Mouse (Mus musculus) cerebellum, adult 9-11 months (tissue): ENCODE measurements at regions not wholly inside any gene's neighbourhood (a gene's known extent, or its start where the extent isn't known, plus 50 kb on each side); places are given as distances from the start of the nearest gene placed in this dataset.

Experiments used
- DNase-seq: peaks from one replicate; pipeline ENCODE4 v3.0.0; 2022

DNA sequence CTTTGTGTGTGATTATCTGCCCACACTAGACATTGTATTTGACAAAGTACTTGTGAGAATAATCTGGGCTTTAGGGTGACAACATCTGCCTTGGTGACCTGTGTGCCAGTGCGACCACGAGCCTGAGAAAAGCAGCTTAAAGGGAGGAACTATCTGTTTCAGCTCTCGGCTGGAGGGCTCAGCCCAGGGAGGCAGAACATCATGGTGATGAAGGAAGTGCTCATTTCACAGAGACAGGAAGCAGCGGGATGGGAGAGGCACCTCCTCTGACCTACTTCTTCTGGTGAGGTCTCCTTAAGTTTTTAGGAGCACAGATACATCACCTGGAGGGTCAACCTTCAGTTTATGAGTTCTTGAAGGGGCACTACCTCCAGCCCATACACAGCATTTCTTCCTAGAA, 89.8 kb downstream of the Kif26a start:
- DNase-seq, result no peak

DNA sequence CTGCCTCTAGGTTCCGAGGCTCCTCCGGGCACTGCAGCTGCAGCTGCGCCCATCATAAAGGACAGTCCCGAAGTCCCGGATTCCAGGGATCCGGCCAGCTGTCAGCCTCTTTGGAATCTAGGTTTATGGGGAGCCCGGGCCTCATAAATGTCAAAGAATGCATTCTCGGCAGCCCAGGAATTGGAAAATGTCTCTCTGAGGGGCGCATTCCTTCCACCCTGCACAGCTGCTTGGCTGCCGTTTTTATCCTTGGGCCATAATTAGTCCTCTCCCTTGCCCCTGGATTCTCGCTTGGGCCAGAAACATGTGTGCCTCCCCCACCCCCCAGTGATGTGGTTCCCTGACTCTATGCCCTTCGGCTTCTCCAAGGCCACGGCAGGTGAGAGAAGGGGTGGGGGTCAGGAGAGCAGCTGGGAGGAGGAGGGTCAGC, 91.1 kb downstream of the Kif26a start:
- no peak for DNase-seq

DNA sequence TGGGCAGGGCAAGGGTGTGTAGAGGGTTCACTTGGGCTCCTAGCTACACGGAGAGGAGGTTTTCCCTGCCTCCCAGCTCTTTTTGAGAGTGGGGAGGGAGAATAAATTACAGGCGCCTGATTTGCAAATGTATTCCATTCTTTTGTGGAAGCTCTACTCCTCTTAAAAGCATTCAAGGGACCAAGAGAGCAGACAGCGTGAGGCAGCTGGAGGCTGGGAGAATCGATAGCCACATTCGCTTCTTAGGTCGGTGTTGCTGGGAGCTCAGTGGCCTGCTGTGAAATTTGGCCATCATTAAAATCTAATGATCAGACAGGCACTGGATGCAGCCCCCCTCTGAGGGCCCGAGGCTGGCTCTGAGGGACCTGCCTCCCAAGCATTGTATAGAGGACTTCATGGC, 92.8 kb downstream of the Kif26a start:
- no peak for DNase-seq

DNA sequence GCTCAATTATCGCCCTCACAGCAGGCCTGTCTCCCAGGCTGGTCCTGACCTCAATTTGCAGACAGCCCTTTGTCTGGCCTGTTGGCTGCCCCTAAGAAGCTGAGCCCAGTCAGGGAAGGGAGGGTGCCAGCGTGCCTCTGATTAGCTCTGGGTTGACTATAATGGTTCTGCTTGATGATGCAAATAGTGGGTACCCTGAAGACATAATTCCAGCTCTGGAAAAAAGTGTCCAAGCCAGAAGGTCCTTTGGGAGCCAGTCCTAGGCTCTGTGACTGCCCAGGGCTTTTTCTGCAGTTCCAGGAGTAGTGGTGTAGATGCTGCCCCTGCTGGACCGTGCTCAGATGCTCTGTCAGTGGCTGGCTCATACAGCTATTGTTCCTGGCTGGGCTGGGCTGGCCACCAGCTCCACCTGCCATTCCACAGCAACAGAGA, 95.7 kb downstream of the Kif26a start:
- DNase-seq, result no peak

DNA sequence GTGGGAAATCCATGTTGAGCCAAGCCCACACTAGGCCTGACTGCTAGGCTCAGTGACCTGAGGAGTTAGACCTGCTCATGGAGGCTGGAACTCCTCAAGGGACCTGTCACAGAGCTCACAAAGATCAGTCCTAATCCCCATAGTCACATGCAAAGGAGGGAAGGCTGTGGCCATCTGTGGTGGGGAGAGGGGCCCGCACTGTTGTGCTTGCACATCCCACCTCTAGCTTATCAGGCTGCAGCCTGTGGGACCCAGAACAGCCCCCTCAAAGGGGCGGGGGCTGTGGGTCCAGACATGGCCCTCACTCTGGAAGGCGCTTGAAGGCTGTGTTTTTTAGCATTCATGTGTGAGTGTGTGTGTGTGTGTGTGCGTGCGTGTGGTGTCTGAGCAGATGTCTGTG, 97.2 kb downstream of the Kif26a start:
- DNase-seq, result no peak

DNA sequence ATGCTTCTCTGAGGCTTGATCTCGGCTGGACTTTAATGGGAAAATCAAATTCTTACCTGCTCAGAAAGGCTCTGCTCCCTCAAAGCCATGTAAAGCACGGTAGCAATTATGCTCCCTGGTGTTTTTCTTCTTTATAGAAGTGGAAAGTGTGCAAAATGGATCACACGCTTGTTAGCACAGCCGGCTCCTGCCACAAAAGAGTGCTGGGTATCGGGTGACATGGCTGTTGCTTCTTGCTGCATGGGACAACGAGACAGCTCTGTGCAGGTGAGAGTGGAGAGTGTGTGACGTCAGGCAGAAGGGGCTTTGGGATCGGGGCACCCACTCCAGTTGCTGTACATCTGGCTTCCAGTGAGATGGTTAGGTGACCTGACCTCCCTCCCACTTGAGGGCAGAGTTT, 104.9 kb downstream of the Kif26a start:
- DNase-seq, result no peak

DNA sequence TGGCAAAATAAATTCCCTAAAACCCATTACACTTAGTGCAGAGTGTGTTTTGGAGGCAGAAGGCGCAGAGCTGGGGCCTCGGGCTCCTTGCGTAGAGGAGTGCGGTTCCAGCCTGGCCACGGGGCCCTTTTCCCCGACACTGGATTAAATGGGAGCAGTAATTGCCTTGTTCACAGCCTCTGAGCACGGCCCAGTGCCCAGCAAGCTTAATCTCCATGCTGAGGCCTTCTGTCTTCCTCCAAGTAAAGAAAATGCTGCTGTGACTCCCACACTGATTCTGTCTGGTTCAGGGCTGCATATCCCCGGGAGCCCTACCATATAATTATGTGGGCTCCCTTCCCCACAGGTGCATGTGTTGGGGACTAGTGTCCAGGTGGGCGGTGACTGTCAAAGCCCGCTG, 107.5 kb downstream of the Kif26a start:
- no peak for DNase-seq

DNA sequence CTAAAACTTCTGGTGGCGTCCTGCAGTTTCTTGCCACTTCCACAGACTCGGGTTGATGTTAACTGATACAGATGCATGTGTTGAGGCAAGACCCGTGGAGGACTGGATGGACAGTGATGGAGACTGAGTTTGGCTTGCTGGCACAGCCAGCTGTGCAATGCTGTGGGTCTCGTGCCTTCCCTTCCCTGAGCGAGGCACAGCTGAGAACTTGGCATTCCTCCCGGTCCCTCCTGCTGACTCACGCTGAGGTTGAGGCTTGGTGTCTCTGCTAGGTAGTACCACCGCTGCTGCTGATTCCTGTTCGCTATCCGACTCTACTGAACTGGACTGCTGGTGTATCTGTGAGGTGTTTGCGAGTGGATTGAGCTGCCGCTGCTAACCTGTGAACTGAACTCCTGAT, 109.2 kb downstream of the Kif26a start:
- DNase-seq, result no peak

DNA sequence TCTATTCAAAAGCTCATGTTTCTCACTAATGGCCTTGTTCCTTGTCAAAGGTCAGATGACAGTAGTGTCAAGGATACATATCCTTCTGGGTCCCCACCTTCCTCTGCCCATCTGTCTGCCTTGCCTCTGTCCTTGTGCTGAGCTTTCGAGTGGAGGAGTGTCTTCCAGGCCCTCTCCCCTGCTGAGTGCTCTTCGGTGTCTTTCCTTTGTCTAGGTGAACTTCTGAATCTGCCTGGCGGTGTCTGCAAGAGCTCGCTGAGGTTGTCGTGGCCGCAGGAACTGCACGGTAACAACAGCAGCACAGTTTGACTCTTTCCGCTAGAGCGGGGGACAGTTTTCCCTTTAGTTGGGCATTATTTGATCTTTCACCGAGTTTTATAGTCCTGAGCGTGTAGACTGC, 111.7 kb downstream of the Kif26a start:
- DNase-seq, result no peak

DNA sequence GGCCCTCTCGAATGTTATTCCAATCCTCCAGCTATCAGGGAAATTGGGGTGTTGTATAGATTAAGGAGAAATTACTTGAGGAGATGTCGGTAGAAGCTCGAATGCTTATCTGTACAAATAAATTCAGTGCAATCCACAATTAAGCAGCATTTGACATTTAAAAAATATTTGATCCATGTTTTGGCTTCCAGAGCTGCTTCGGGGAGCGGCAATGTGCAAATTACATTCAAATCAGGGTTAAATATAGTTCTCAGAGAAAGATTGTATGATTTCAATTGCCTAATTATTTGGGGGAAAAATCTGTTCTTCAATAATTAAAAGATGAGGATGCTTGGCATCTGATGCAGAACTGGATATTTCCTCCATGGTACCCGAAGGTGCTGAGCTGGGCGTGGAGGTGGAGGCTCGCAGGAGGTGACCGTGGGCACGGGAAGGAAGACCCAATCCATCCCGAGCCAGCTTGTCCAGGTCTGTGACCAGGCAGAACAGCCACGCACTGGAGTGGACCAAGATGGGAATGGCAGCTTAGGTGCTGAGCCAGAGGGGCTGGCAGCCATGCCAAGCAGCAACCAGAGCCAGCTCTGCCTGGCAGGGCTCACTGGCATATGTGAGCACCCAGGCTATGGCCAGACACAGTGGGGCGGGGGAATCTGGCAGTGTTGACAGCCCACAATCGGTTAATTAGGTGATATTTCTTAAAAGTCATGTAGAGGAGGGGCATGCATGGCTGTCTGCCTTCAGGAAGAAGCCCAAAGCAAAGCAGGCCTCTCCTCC, 117.5 kb downstream of the Kif26a start:
- DNase-seq, result peak; percentile 89

DNA sequence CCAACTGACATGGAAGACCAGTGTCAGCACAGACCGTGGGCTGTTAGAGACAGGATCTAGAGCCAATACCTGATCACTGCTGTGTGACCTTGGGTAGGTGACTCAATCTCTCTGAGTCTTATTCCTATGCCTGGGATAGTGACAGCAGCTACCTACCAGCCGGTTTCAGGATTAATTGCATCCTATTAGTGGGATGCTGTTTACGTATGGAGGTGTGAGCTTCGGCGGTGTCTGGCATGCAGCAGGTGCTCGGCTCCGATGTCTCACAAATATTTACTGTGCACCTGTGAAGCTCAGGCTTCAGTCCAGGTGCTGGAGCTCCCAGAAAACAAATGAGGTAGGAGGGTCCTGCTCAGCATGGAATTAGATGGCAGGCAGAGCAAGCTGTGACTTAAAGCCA, 118.2 kb downstream of the Kif26a start:
- no peak for DNase-seq

DNA sequence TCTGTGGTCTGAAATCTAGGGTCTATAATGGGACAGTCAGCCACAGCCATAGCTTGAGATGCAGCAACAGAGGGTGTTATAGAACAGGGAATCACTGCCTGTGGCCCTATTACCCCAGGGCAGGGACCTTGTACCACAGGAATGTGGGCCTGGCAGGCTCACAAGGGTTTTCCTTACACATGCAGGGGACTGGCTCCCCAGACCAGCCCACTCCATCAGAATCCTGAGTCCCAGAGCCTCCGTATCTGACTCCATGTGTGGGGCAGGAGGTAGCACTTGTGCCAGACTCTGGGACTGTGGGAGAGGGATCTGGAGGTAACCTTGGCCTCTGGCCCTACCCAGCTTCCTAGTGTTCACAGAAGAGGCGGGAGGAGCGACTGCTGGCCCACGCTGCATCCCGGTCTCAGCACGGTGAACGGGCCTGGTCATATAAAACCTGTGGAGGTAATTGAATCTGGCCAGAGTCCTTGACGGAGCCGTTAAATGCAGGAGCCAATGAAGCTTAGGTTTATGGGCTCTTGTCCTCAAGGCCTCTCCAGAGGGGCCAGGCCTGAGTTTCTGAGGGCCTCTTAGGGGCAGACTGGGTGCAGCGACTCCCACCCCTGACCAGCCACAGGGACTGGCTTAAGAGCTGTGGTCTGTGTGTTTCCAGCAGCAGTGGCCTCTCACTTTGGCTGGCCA, 119.4 kb downstream of the Kif26a start:
- DNase-seq, result no peak

DNA sequence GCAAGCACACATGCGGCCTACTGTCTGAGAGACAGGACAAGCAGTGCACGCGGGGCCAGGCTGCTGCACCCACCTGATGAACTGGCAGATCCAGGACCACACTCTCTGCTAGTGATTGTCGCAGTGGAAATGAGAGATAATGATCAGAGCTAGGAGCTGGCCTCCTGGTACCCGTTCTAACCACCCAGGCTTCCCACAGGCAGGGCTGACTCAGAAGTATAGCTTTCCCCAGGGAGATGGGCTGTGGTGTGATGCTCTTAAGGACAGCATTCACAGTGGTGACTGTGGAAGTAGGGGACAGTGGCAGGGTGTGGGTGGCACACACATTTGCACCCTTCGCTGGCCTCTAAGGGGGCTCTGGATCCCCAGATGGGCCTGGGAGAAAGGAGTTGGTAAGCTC, 128.0 kb downstream of the Kif26a start:
- no peak for DNase-seq

DNA sequence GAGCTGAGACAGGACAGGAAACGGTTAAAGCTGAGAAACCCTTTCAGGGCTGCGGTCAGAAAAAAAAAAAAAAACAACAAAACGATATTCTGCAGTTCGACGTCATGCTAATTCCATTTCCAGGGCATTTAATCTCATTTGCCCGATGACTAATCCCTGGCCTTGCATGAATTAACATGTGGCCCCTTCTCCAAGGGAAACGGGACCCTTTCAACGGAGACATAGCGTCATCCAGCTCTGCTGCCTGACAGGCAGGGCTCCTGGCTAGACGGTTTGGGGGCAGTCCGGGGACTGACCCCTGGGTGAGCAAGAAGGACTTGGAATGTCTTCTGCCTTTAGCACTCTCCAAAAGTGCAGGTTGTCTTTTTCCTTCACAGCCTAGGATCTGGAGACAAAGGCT, 128.7 kb downstream of the Kif26a start:
- no peak for DNase-seq

DNA sequence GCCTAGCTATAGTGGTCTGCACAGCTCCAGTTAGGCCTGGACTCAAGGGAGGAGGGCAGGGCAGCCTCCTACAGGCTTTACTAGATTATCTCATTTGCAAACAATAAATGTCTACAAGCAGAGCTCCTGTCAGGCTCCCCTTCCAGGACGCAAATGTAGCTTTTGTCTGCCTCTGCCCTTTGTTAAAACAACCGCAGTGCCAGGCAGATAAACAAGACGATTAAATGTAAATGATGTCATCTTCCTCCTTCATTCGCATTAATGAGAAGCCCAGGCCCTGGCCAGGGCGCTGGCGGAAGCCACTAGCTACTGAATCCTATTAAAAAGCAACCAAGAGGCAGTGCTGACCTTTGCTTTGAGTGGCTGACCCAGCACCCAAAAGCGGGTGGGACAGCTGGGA, 130.6 kb downstream of the Kif26a start:
- DNase-seq, result no peak

DNA sequence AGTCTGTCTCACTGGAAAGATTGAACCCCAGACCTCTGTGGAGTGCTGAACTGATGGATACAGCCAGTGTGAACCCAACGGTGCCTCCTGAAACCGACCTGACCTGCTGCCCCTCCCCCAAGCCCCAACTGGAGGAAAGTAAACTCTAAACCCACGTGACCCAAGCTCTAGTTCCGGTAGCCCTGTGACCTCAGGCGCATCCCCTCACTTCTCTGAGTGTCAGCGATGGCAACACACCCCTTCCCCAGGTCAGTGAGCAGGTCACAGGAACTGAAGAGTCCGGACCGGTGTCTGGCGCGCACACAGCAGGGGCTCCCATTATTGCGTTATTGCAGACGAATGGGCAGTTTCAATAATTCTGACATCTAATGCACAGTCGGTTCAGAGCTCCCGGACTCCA, 131.5 kb downstream of the Kif26a start:
- no peak for DNase-seq

DNA sequence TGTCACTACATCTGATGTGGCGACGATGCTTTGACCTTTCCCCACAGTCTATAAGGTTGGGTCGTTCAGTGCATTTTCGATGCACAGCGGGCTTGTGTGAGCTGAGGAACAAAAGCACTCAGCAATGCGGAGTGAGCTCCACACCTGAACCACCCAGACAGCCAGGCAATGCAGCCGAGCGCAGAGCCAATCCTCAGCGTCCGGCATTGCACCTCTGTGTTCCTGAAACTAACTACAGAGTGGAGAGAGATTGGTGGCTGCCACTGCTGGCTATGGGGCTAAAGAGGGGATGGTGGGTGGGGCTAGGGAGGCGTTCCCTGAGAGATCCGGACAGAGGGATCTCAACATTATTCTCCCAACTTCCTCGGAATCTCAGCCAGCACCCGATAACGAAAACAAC, 139.1 kb downstream of the Kif26a start:
- no peak for DNase-seq

DNA sequence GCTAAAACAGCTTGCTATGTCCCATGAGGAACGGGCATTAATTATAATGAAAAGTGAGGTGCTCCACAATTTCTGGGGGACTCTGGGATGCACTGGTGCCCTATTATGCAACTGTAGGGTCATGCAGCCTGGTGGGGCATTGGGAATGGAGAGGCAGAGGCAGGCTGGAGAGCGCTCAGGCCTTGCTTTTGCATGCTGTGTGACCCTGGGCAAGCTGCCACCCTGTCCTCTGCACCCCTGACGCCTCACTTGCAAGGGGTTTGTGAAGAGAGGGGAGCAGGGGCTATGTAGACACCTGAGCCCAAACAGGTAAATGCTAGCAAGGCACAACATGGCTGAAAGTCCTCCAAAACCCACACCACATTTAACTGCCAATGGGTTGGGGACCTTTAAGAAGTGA, 142.8 kb downstream of the Kif26a start:
- no peak for DNase-seq

DNA sequence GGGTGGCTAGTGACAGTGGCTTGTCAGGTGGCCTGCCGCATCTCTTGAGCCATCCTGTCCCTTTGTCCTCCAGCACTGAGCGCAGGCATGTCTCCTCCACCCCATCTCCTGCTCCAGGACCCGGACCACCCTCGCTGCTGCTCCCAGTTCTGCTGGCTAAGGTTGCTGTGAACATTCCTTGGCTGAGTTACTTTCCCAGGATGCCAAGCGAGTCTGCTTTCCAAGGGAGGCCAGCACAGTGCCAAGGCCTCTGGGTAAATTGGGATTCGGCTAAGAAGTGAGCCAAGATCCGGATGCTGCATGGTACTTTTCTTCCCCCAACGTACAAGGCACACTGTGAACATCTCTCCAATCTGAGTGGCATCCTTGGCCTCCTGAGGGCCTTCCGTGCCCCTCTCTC, 144.3 kb downstream of the Kif26a start:
- DNase-seq, result peak; percentile 29

DNA sequence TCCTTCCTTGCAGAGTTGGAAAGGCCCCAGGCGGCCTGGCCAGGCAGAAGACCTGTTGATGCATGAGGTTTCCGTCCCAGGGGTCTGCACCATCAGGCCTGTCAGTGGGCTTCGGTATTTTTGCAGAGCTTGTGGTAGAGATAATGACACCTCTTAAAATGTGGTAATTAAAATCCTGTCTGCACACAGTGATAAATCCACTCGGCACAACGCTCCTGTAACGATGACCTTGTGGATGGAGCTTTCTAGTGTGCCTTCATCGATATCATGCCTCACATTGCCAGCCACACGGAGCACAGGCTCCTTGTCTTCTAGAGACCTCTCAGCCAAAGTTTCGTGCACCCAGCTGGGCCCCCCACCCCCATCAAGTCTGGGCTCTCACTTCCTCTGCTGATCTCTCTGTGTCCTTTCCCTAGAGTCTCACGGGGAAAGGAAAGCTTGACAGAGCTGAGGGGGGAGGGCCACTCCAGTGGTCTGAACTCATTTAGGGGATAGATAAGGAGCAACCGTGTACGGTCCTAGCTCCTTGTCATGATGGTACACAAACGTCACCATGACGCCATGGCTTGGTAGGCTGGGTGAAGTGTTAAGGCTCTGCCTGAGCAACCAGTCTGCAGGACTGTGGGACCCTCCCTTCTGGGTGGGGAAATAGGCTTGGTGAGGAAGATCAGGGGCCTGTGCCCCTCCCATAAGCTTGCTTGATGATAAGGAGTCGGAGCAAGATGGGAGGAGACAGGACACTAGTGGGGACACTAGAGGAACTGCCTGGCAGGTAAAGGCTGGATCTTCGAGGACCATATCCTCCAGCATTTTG, 145.9 kb downstream of the Kif26a start:
- no peak for DNase-seq

DNA sequence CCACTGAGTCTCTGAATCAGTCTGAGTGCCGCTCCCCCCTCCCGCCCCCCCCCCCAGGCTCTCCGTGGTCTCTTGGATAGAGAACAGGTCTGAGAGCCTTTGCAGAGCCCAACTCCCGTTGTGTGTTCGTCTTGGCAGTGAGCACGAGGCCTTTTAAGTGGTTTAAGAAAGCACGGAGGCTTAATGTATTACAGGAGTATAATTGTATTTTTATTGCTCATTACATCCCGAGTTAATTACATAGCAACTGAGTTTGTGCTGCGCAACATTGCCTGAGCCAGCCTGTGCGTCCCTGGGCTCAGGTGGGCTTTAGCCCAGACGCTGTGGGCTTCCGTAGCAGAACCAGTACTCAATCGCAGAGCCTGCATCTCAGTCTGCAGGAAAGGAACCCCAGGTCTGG, 147.1 kb downstream of the Kif26a start:
- no peak for DNase-seq

DNA sequence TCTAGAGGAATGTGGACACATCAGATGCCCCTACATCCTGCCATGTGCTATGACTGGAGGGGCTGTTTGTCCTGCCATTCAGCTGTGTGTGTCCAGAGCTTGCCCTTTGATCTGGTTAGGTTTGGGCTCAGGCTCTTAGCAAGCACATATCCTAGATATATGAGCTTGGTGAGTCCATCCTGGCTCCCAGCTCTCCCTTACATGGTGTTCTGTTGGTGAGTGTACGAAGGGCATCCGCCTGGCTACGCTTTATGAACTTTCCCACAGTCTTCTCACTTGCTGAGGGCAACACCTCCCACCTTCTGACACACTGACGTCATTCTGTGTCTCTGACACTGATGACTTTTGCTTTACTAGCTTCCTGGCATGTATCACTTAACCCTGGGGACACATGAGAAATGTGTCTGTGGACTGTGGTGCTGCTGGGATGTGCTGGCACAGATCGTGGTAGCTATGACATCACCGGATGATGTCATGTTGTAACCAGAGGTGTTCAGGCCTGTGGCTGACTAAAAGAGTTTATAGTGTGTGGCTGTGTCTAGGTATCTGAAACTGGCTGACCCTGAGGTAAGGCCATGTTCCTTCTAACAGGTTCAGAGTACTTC, 149.4 kb downstream of the Kif26a start:
- no peak for DNase-seq

DNA sequence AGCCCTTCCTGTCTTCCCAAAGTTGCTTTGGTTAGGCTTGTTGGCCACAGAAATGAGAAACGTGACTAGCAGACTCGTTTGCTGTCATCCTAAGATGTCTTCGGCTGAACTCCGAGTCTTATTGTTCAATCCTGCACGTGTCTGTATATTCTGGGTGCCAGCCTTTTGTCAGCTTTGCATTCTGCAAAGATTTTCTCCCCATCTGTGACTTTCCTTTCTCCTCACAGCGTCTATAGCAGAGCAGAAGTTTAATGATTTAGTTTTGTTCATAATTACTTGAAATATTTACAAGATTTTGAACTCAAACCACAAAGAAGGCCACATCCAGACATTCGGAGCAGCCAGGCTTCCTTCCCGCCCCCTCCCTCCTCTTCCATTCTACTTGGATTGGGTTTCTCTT, 152.5 kb downstream of the Kif26a start:
- no peak for DNase-seq

DNA sequence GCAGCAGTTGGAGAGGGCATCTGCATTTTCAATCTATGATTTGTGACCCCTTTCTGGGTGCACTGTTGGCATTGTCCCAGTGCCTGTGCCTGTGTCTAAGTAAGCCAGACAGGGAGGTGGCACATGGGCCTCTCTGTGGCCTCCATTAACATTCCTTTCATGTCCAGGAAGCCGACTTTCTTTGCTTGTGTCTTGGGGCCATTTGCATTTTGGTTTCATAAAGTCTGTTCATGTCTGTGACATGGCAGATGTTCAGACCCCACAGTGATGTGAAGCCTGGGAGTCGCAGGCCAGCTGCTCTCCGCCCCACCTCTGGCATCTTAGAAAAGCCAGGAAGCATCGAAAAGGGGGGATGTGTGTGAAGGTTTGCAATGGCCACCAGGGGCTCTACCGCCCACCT, 153.1 kb downstream of the Kif26a start:
- no peak for DNase-seq
